ENCODE assay signal across 27 mouse cellular contexts in genomic region chr4:127423855-127424254, GRCm38 (mm10).
DNase-seq lines count a peak whose midpoint lies in the region; ATAC-seq lines count a peak whose summit lies in the region.
"Had no signal": no experiment of that assay in that cellular context is flagged by ENCODE, and none has a peak within 500 bp of the region (broad histone marks: within the 10 kb centered on the region; RNA-seq: fewer than 3 reads in every experiment).

No protein-coding gene starts in this region.

- no peak overlapping the region for H3K9ac ChIP-seq in heart, embryonic 16.5 days (ENCODE audit: low read length)
- H3K9ac ChIP-seq: embryonic facial prominence, embryonic 13.5 days; forebrain, embryonic 12.5 days; hindbrain, embryonic 14.5 days; liver, embryonic 15.5 days; lung, embryonic 14.5 days had no signal

- no peaks in the 10 kb centered on the region for H3K9me3 ChIP-seq in heart, embryonic 10.5 days
- 0 out of 2 replicates have a peak, but pooled peaks cover under 1% of the 10 kb centered on the region for H3K9me3 ChIP-seq in heart, embryonic 16.5 days (replicated peaks; ENCODE audit: control insufficient read depth, low read length)
- H3K9me3 ChIP-seq: forebrain, embryonic 12.5 days; liver, embryonic 15.5 days had no signal

- WGBS in heart, embryonic 10.5 days: 64% methylated on average over 7 of the region's 7 CpGs
- WGBS in heart, embryonic 16.5 days: 41% methylated on average over 7 of the region's 7 CpGs

- peak; percentile 74 for ATAC-seq in heart, embryonic 16.5 days (replicated peaks; ENCODE audit: extremely low read depth, insufficient read depth, low FRiP score)
- no peak for ATAC-seq in erythroblast, adult 5-6 weeks (replicated peaks; ENCODE audit: low FRiP score, poor library complexity, severe bottlenecking)
- ATAC-seq: midbrain, embryonic 16.5 days had no signal

- no peaks in the 10 kb centered on the region for H3K27me3 ChIP-seq in heart, embryonic 10.5 days (ENCODE audit: insufficient read depth, poor library complexity, severe bottlenecking)
- no peaks in the 10 kb centered on the region for H3K27me3 ChIP-seq in heart, embryonic 16.5 days (ENCODE audit: control insufficient read depth, insufficient read depth, low read length)
- H3K27me3 ChIP-seq: embryonic facial prominence, embryonic 13.5 days; liver, embryonic 15.5 days had no signal

- H3K4me3 ChIP-seq in heart, embryonic 10.5 days: no peak overlapping the region
- H3K4me3 ChIP-seq in heart, embryonic 16.5 days (ENCODE audit: low read length): no peak overlapping the region
- H3K4me3 ChIP-seq: embryonic facial prominence, embryonic 13.5 days; erythroblast, embryonic 14.5 days; forebrain, embryonic 12.5 days; liver, embryonic 15.5 days had no signal

- H3K4me2 ChIP-seq in heart, embryonic 16.5 days (ENCODE audit: low read depth, low read length): no peak overlapping the region
- H3K4me2 ChIP-seq: embryonic facial prominence, embryonic 13.5 days; forebrain, embryonic 12.5 days; hindbrain, embryonic 14.5 days; liver, embryonic 15.5 days; lung, embryonic 14.5 days had no signal

- no peak for DNase-seq in heart, embryonic 10.5 days (ENCODE audit: low spot score)
- DNase-seq in heart, adult 11 months: no peak
- peak; percentile 39 for DNase-seq in retina, postnatal 1 day
- DNase-seq in retina, embryonic 14.5 days (ENCODE audit: low spot score): no peak
- no peak for DNase-seq in gastrocnemius, postnatal 25 days
- DNase-seq: adrenal gland, postnatal 25 days; B cell, adult 2 months; cerebellum, adult 18-20 months; gastrocnemius, postnatal 14 days; kidney, adult 11 months; kidney, postnatal 14 days; layer of hippocampus, adult 9-11 months; liver; lung, embryonic 14.5 days; lung, postnatal 14 days; right cerebral cortex, postnatal 4 days; thymus, adult 18-20 months; thymus, postnatal 25 days had no signal

- H3K4me1 ChIP-seq in heart, embryonic 10.5 days: peaks cover 27% of the 10 kb centered on the region
- H3K4me1 ChIP-seq in heart, embryonic 16.5 days (ENCODE audit: control insufficient read depth, insufficient read depth, low read length): peaks cover 16% of the 10 kb centered on the region
- H3K4me1 ChIP-seq: liver, embryonic 15.5 days had no signal

- no peaks in the 10 kb centered on the region for H3K36me3 ChIP-seq in heart, embryonic 10.5 days
- H3K36me3 ChIP-seq in heart, embryonic 16.5 days (ENCODE audit: control insufficient read depth, insufficient read depth): no peaks in the 10 kb centered on the region
- H3K36me3 ChIP-seq: embryonic facial prominence, embryonic 13.5 days; forebrain, embryonic 12.5 days; liver, embryonic 15.5 days had no signal

- peak overlapping the region; percentile 44 for H3K27ac ChIP-seq in heart, embryonic 10.5 days
- peak overlapping the region; percentile 1; the same call in 1 of the 2 replicates for H3K27ac ChIP-seq in heart, embryonic 16.5 days (ENCODE audit: low read length)
- H3K27ac ChIP-seq: embryonic facial prominence, embryonic 13.5 days; forebrain, embryonic 12.5 days; hindbrain, embryonic 14.5 days; liver, embryonic 15.5 days; stomach, postnatal 0 days had no signal
